Mouse (Mus musculus) testis, adult 2 months (tissue): ENCODE data around the gene Prps2.

Experiments used
- CTCF ChIP-seq: fragments of 200-500 bp; IDR thresholded peaks from 2 replicates; pipeline ENCODE4 v1.5.1; 2012; ENCODE audit warnings: low read depth, mild to moderate bottlenecking, inconsistent platforms, low read length, moderate library complexity; ENCODE audit not compliant: control insufficient read depth, insufficient read depth, insufficient replicate concordance
- POLR2A ChIP-seq: fragments of 200-500 bp; IDR thresholded peaks from 2 replicates; pipeline ENCODE4 v1.6.1; 2012; ENCODE audit warnings: low read depth, mild to moderate bottlenecking, inconsistent platforms, low read length, moderate library complexity; ENCODE audit not compliant: control insufficient read depth

GRCm38 (mm10) chrX:167334571-167334970 is 48.0 kb downstream of the Prps2 start:
- no peak for TF ChIP-seq CTCF
- no peak for TF ChIP-seq POLR2A
